Mouse (Mus musculus): ENCODE results near the gene Dcpp1.

- no peak for TF ChIP-seq CTCF (IDR thresholded peaks at IDR 0.05; ENCODE audit: borderline replicate concordance, control insufficient read depth, extremely low read depth, insufficient read depth, low read length, poor library complexity)
- no peak for TF ChIP-seq POLR2A (IDR thresholded peaks at IDR 0.05; ENCODE audit: control insufficient read depth, extremely low read depth, insufficient read depth, low read length, poor library complexity)
Measured at GRCm38 (mm10) chr17:23843141-23843811, 37.4 kb upstream of the Dcpp1 start.

Measured in thymus, adult 2 months (tissue).